Mouse (Mus musculus): ENCODE measurements around the gene Ugt1a9. TPM values are rescaled to one million over a fixed set of nuclear protein-coding genes. Genes with fewer than 3 reads are reported as not detected.
"Not testable (repeated sequence)": the region's sequence is repeated elsewhere in the genome, so short reads cannot be mapped to it uniquely, and the experiment has no call there.

Ugt1a9 gene
- polyA plus RNA-seq, 1 experiment from 2014 or later = 9.3 TPM

- H3K27me3 ChIP-seq (ENCODE audit: insufficient read depth, low read length); H3K9ac ChIP-seq (ENCODE audit: low read depth, low read length); H3K36me3 ChIP-seq (ENCODE audit: insufficient read depth, low read length); H3K4me3 ChIP-seq (replicated peaks; ENCODE audit: low read depth, low read length); ATAC-seq (replicated peaks; ENCODE audit: low FRiP score, low read depth); H3K4me1 ChIP-seq (replicated peaks; ENCODE audit: insufficient read depth, low read length); H3K9me3 ChIP-seq (replicated peaks; ENCODE audit: low read length); DNase-seq (ENCODE audit: low spot score); H3K4me2 ChIP-seq (ENCODE audit: low read length); H3K27ac ChIP-seq: not testable (repeated sequence)
- peak; percentile 62 for TF ChIP-seq CTCF (IDR thresholded peaks at IDR 0.05; ENCODE audit: low read depth)
- WGBS = 78% methylated on average over 4 of the region's 4 CpGs
These were observed 55.3 kb downstream of the Ugt1a9 start for GRCm38 (mm10) chr1:88125827-88126360.

- H3K4me1 ChIP-seq (replicated peaks; ENCODE audit: insufficient read depth, low read length); H3K9me3 ChIP-seq (replicated peaks; ENCODE audit: low read length); H3K4me2 ChIP-seq (ENCODE audit: low read length); H3K36me3 ChIP-seq (ENCODE audit: insufficient read depth, low read length); ATAC-seq (replicated peaks; ENCODE audit: low FRiP score, low read depth); H3K27me3 ChIP-seq (ENCODE audit: insufficient read depth, low read length); H3K4me3 ChIP-seq (replicated peaks; ENCODE audit: low read depth, low read length); H3K9ac ChIP-seq (ENCODE audit: low read depth, low read length); H3K27ac ChIP-seq; DNase-seq (ENCODE audit: low spot score): not testable (repeated sequence)
- 95% methylated on average over 2 of the region's 2 CpGs for WGBS
These were observed 58.5 kb downstream of the Ugt1a9 start for GRCm38 (mm10) chr1:88129091-88129490.

GRCm38 (mm10) chr1:88130223-88130622 lies 59.6 kb downstream of the Ugt1a9 start:
- H3K9ac ChIP-seq (ENCODE audit: low read depth, low read length); H3K4me3 ChIP-seq (replicated peaks; ENCODE audit: low read depth, low read length); DNase-seq (ENCODE audit: low spot score); H3K4me2 ChIP-seq (ENCODE audit: low read length); H3K36me3 ChIP-seq (ENCODE audit: insufficient read depth, low read length); H3K9me3 ChIP-seq (replicated peaks; ENCODE audit: low read length); H3K27ac ChIP-seq; H3K27me3 ChIP-seq (ENCODE audit: insufficient read depth, low read length); ATAC-seq (replicated peaks; ENCODE audit: low FRiP score, low read depth): not testable (repeated sequence)
- WGBS = 92% methylated on average over 1 of the region's 1 CpGs
- H3K4me1 ChIP-seq (replicated peaks; ENCODE audit: insufficient read depth, low read length) = peaks cover 11% of the 10 kb centered on the region

- H3K27ac ChIP-seq = peak overlapping the region; percentile 77
These were observed 63.4 kb downstream of the Ugt1a9 start for GRCm38 (mm10) chr1:88133908-88134456.

GRCm38 (mm10) chr1:88134457-88135011 lies 63.9 kb downstream of the Ugt1a9 start, which contains the start of gene Ugt1a6a:
Gene Ugt1a6a (plus strand): TSS chr1:88134809.
- Histone ChIP-seq H3K4me1 (replicated peaks; ENCODE audit: insufficient read depth, low read length) (peaks cover 11% of the 10 kb centered on the region), H3K27ac (peak within 1 kb of the TSS; percentile 77)
- not testable (repeated sequence) for DNase-seq (ENCODE audit: low spot score); H3K4me2 ChIP-seq (ENCODE audit: low read length); H3K9me3 ChIP-seq (replicated peaks; ENCODE audit: low read length); H3K36me3 ChIP-seq (ENCODE audit: insufficient read depth, low read length); H3K4me3 ChIP-seq (replicated peaks; ENCODE audit: low read depth, low read length); H3K9ac ChIP-seq (ENCODE audit: low read depth, low read length); H3K27me3 ChIP-seq (ENCODE audit: insufficient read depth, low read length)
- ATAC-seq (replicated peaks; ENCODE audit: low FRiP score, low read depth) = 0 out of 2 replicates have a peak, but pooled peaks have one; percentile 13
- 20% methylated on average over 5 of the region's 5 CpGs for WGBS

More at GRCm38 (mm10) chr1:88133908-88134456, 63.4 kb downstream of the Ugt1a9 start:
- DNase-seq (ENCODE audit: low spot score) (peak; percentile 57), ATAC-seq (replicated peaks; ENCODE audit: low FRiP score, low read depth) (no peak)
- Histone ChIP-seq H3K9me3 (replicated peaks; ENCODE audit: low read length) (no peaks in the 10 kb centered on the region), H3K9ac (ENCODE audit: low read depth, low read length) (no peak overlapping the region), H3K27me3 (ENCODE audit: insufficient read depth, low read length) (no peaks in the 10 kb centered on the region), H3K36me3 (ENCODE audit: insufficient read depth, low read length) (no peaks in the 10 kb centered on the region), H3K4me3 (replicated peaks; ENCODE audit: low read depth, low read length) (no peak overlapping the region), H3K4me2 (ENCODE audit: low read length) (no peak overlapping the region), H3K4me1 (replicated peaks; ENCODE audit: insufficient read depth, low read length) (peaks cover 11% of the 10 kb centered on the region)
- WGBS = 33% methylated on average over 3 of the region's 3 CpGs
- 0 out of 2 replicates have a peak, but pooled peaks have one; percentile 4 for TF ChIP-seq CTCF (IDR thresholded peaks at IDR 0.05; ENCODE audit: low read depth)

- 85% methylated on average over 5 of the region's 6 CpGs for WGBS
- not testable (repeated sequence) for H3K9me3 ChIP-seq (replicated peaks; ENCODE audit: low read length); H3K4me2 ChIP-seq (ENCODE audit: low read length)
These were observed 64.8 kb downstream of the Ugt1a9 start for GRCm38 (mm10) chr1:88135229-88135904.

More at GRCm38 (mm10) chr1:88135229-88135904, 64.8 kb downstream of the Ugt1a9 start:
- H3K27ac ChIP-seq; DNase-seq (ENCODE audit: low spot score); H3K4me3 ChIP-seq (replicated peaks; ENCODE audit: low read depth, low read length); H3K9ac ChIP-seq (ENCODE audit: low read depth, low read length); H3K36me3 ChIP-seq (ENCODE audit: insufficient read depth, low read length); H3K27me3 ChIP-seq (ENCODE audit: insufficient read depth, low read length); ATAC-seq (replicated peaks; ENCODE audit: low FRiP score, low read depth): not testable (repeated sequence)
- peaks cover 11% of the 10 kb centered on the region for H3K4me1 ChIP-seq (replicated peaks; ENCODE audit: insufficient read depth, low read length)

All from kidney, postnatal 0 days (tissue).